Mouse (Mus musculus) spleen, adult 18-20 months (tissue): ENCODE measurements around the gene Trim2.

Experiments
- DNase-seq, 2 experiments: peaks; one replicate each; pipeline ENCODE4 v3.0.0; 2022; ENCODE audit warnings: mixed read lengths in 2 of 2

The Trim2 gene

GRCm38 (mm10) chr3:84253655-84254519, 52.8 kb downstream of the Trim2 start:
- DNase-seq: no peak

- no peak for DNase-seq
These were observed 53.7 kb downstream of the Trim2 start for GRCm38 (mm10) chr3:84252776-84253654.

GRCm38 (mm10) chr3:84251721-84252120, 55.0 kb downstream of the Trim2 start:
- no peak for DNase-seq

- DNase-seq: no peak
These were observed 56.4 kb downstream of the Trim2 start for GRCm38 (mm10) chr3:84250275-84250674.

GRCm38 (mm10) chr3:84247789-84248188, 58.9 kb downstream of the Trim2 start:
- no peak for DNase-seq

- no peak for DNase-seq
These were observed 60.2 kb downstream of the Trim2 start for GRCm38 (mm10) chr3:84246421-84246861.

- no peak for DNase-seq
These were observed 63.6 kb downstream of the Trim2 start for GRCm38 (mm10) chr3:84243116-84243515.

- DNase-seq: no peak
These were observed 64.2 kb downstream of the Trim2 start for GRCm38 (mm10) chr3:84242497-84242896.

- DNase-seq: no peak
These were observed 65.6 kb downstream of the Trim2 start for GRCm38 (mm10) chr3:84241098-84241497.

- DNase-seq: no peak
These were observed 71.0 kb downstream of the Trim2 start for GRCm38 (mm10) chr3:84235420-84236304.

GRCm38 (mm10) chr3:84234562-84234961, 72.1 kb downstream of the Trim2 start:
- no peak for DNase-seq

- DNase-seq: no peak
These were observed 72.8 kb downstream of the Trim2 start for GRCm38 (mm10) chr3:84233663-84234415.

GRCm38 (mm10) chr3:84232312-84232711, 74.4 kb downstream of the Trim2 start:
- DNase-seq: no peak

- no peak for DNase-seq
These were observed 75.7 kb downstream of the Trim2 start for GRCm38 (mm10) chr3:84230988-84231387.

- DNase-seq: peak in 1 of 2 experiments; percentile 22
These were observed 77.8 kb downstream of the Trim2 start for GRCm38 (mm10) chr3:84228911-84229310.

GRCm38 (mm10) chr3:84228203-84228870, 78.3 kb downstream of the Trim2 start:
- DNase-seq: peak; percentile 16 to 59

GRCm38 (mm10) chr3:84227628-84228027, 79.0 kb downstream of the Trim2 start:
- no peak for DNase-seq

GRCm38 (mm10) chr3:84224982-84225381, 81.7 kb downstream of the Trim2 start:
- DNase-seq: no peak

GRCm38 (mm10) chr3:84220748-84221147, 85.9 kb downstream of the Trim2 start:
- DNase-seq: peak in 1 of 2 experiments; percentile 31

GRCm38 (mm10) chr3:84220326-84220725, 86.4 kb downstream of the Trim2 start:
- no peak for DNase-seq

- no peak for DNase-seq
These were observed 86.9 kb downstream of the Trim2 start for GRCm38 (mm10) chr3:84219720-84220273.
